Mouse (Mus musculus) liver, embryonic 11.5 days (tissue): ENCODE data around the gene Srms. TPM values are rescaled to one million over a fixed set of nuclear protein-coding genes. Genes with fewer than 3 reads are reported as not detected.

Experiments used
- ATAC-seq: fragments of 200-750 bp; cut with Nextera tagmentation; replicated peaks from 2 replicates; pipeline ENCODE4 v1.8.0; 2017; ENCODE audit warnings: moderate number of reproducible peaks, mild to moderate bottlenecking, moderate TSS enrichment, moderate library complexity; ENCODE audit not compliant: low FRiP score
- DNase-seq: peaks from one replicate; pipeline ENCODE4 v3.0.0-alpha.2; 2017; ENCODE audit warnings: low spot score
- H3K27ac ChIP-seq: fragments of 300-500 bp; sonication (generic); 2 replicates; pipeline ENCODE4 v1.5.1; 2014; ENCODE audit warnings: mild to moderate bottlenecking, low read depth, low read length, control low read depth
- H3K27me3 ChIP-seq: fragments of 300-500 bp; sonication (generic); replicated peaks from 2 replicates; pipeline ENCODE4 v1.6.1; 2014; ENCODE audit warnings: low read length, mixed read lengths; ENCODE audit not compliant: control insufficient read depth, insufficient read depth
- H3K36me3 ChIP-seq: fragments of 300-500 bp; sonication (generic); 2 replicates; pipeline ENCODE4 v1.6.1; 2014; ENCODE audit warnings: mild to moderate bottlenecking, low read length, moderate library complexity, mixed read lengths; ENCODE audit not compliant: control insufficient read depth, insufficient read depth
- H3K4me1 ChIP-seq: fragments of 300-500 bp; sonication (generic); replicated peaks from 2 replicates; pipeline ENCODE4 v1.6.1; 2014; ENCODE audit warnings: low read length, mixed read lengths; ENCODE audit not compliant: control insufficient read depth, insufficient read depth
- H3K4me2 ChIP-seq: fragments of 300-500 bp; sonication (generic); 2 replicates; pipeline ENCODE4 v1.6.1; 2014; ENCODE audit warnings: mild to moderate bottlenecking, control low read depth, moderate library complexity
- H3K4me3 ChIP-seq: fragments of 300-500 bp; sonication (generic); 2 replicates; pipeline ENCODE4 v1.5.1; 2014; ENCODE audit warnings: low read depth, low read length, control low read depth
- H3K9ac ChIP-seq: fragments of 300-500 bp; sonication (generic); 2 replicates; pipeline ENCODE4 v1.6.1; 2014; ENCODE audit warnings: low read depth, low read length, control low read depth
- H3K9me3 ChIP-seq: fragments of 300-500 bp; sonication (generic); 2 replicates; pipeline ENCODE4 v1.6.1; 2016; ENCODE audit warnings: low read length, inconsistent platforms, mixed read lengths; ENCODE audit not compliant: control insufficient read depth
- WGBS: fragments of 180-500 bp; shearing (Covaris S2); extraction: QIAGEN DNeasy Blood & Tissue Kit; methylation state at CpG from one replicate; pipeline ENCODE4 v1.1.7; 2014; 5-methylcytosine and 5-hydroxymethylcytosine counted together
- polyA plus RNA-seq: library from polyadenylated mRNA; unstranded; fragments of >200 nt; fragmentation: Nextera tagmentation; extraction: Ambion mirVana; gene quantifications from 2 replicates; pipeline ENCODE4 v1.2.1, GENCODE M21; 2014

Srms gene
- polyA plus RNA-seq, 1 experiment from 2014 or later, result 0.23 TPM

GRCm38 (mm10) chr2:181155801-181156200, 57.2 kb downstream of the Srms start:
- H3K27me3 ChIP-seq, result peaks cover 47% of the 10 kb centered on the region
- no peak overlapping the region for H3K4me3 ChIP-seq
- no peak for ATAC-seq
- no peaks in the 10 kb centered on the region for H3K4me1 ChIP-seq
- H3K9me3 ChIP-seq, result no peaks in the 10 kb centered on the region
- H3K4me2 ChIP-seq, result no peak overlapping the region
- WGBS, result 62% methylated on average over 4 of the region's 4 CpGs
- no peak for DNase-seq
- no peak overlapping the region for H3K9ac ChIP-seq
- H3K27ac ChIP-seq, result no peak overlapping the region
- H3K36me3 ChIP-seq, result no peaks in the 10 kb centered on the region

Other genes starting within 250 kb of the Srms start
- gene Arfgap1, start 246.0 kb downstream of the Srms start, polyA plus RNA-seq, result 57.6 and 62.4 TPM in 2 replicates
- gene Col20a1, start 226.7 kb downstream of the Srms start, polyA plus RNA-seq, result 0.10 and 0.16 TPM in 2 replicates
- gene Chrna4, start 169.6 kb downstream of the Srms start, polyA plus RNA-seq, result 1.2 and 1.6 TPM in 2 replicates
- gene Kcnq2, start 77.9 kb downstream of the Srms start, polyA plus RNA-seq, result 0.15 and 0.18 TPM in 2 replicates
- gene Eef1a2, start 56.2 kb downstream of the Srms start, polyA plus RNA-seq, result not detected in 2 replicates
- gene Ppdpf, start 25.9 kb downstream of the Srms start, polyA plus RNA-seq, result 172 and 179 TPM in 2 replicates
- gene Ptk6, start 10.4 kb downstream of the Srms start, polyA plus RNA-seq, result not detected in 2 replicates
- 0.34 TPM in 1 of 2 replicates, not detected in the other for gene Fndc11, start 6.8 kb upstream of the Srms start, polyA plus RNA-seq
- 2.4 and 2.6 TPM in 2 replicates for gene Helz2, start 28.8 kb upstream of the Srms start, polyA plus RNA-seq
- gene Gmeb2, start 74.8 kb upstream of the Srms start, polyA plus RNA-seq, result 14.7 and 16.4 TPM in 2 replicates
- 0.59 and 0.74 TPM in 2 replicates for gene Stmn3, start 101.3 kb upstream of the Srms start, polyA plus RNA-seq
- gene Rtel1, start 106.6 kb upstream of the Srms start, polyA plus RNA-seq, result 58.8 and 66.4 TPM in 2 replicates
- gene Zgpat, start 151.7 kb upstream of the Srms start, polyA plus RNA-seq, result 29.5 and 35.1 TPM in 2 replicates
- gene Arfrp1, start 152.2 kb upstream of the Srms start, polyA plus RNA-seq, result 48.7 and 48.9 TPM in 2 replicates
- 17.0 and 20.2 TPM in 2 replicates for gene Lime1, start 166.9 kb upstream of the Srms start, polyA plus RNA-seq
- 25.2 and 26.9 TPM in 2 replicates for gene Zbtb46, start 246.2 kb upstream of the Srms start, polyA plus RNA-seq